Mouse (Mus musculus): ENCODE data around the gene Ncapg.

The Ncapg gene

GRCm38 (mm10) chr5:45691678-45692077 lies 22.0 kb downstream of the Ncapg start:
- no peak for DNase-seq (ENCODE audit: low read depth, low spot score)

GRCm38 (mm10) chr5:45706811-45707210 lies 37.1 kb downstream of the Ncapg start:
- no peak for DNase-seq (ENCODE audit: low read depth, low spot score)

GRCm38 (mm10) chr5:45709653-45710052 lies 39.9 kb downstream of the Ncapg start:
- no peak for DNase-seq (ENCODE audit: low read depth, low spot score)

- DNase-seq (ENCODE audit: low read depth, low spot score) = no peak
Measured at GRCm38 (mm10) chr5:45718848-45719488, 49.2 kb downstream of the Ncapg start.

- no peak for DNase-seq (ENCODE audit: low read depth, low spot score)
Measured at GRCm38 (mm10) chr5:45733751-45734150, 64.0 kb downstream of the Ncapg start.

- DNase-seq (ENCODE audit: low read depth, low spot score) = no peak
Measured at GRCm38 (mm10) chr5:45737911-45738310, 68.2 kb downstream of the Ncapg start.

Measured in telencephalon, adult 2 months (tissue).